Mouse (Mus musculus) myocyte (in vitro differentiated cells): Measurements from ENCODE around the gene Galr3. TPM values are rescaled to one million over a fixed set of nuclear protein-coding genes. Genes with fewer than 3 reads are reported as not detected.

Source experiments
- H3K27me3 ChIP-seq: one replicate; pipeline ENCODE4 v1.6.1; 2011; ENCODE audit not compliant: control insufficient read depth, insufficient read depth, insufficient read length
- H3K36me3 ChIP-seq: one replicate; pipeline ENCODE4 v1.6.1; 2011; ENCODE audit not compliant: control insufficient read depth, insufficient read depth
- H3K4me2 ChIP-seq: one replicate; pipeline ENCODE4 v1.6.1; 2011; ENCODE audit warnings: low read depth, control low read depth
- H3K4me3 ChIP-seq: one replicate; pipeline ENCODE4 v1.5.1; 2011; ENCODE audit warnings: mild to moderate bottlenecking, control low read depth, moderate library complexity
- H3K79me2 ChIP-seq: one replicate; pipeline ENCODE4 v1.6.1; 2011; ENCODE audit not compliant: control insufficient read depth, insufficient read depth
- H3ac ChIP-seq: one replicate; pipeline ENCODE4 v1.6.1; 2011; ENCODE audit not compliant: control insufficient read depth, insufficient read length
- CEBPB ChIP-seq: IDR thresholded peaks from 2 replicates; pipeline ENCODE4 v1.6.1; 2011; ENCODE audit warnings: mild to moderate bottlenecking, moderate library complexity; ENCODE audit not compliant: poor library complexity, insufficient read depth, severe bottlenecking
- E2F4 ChIP-seq: IDR thresholded peaks from one replicate; pipeline ENCODE4 v1.6.1; 2011; ENCODE audit warnings: mild to moderate bottlenecking, control low read depth, moderate library complexity; ENCODE audit not compliant: insufficient read depth
- MAX ChIP-seq: IDR thresholded peaks from one replicate; pipeline ENCODE4 v1.6.1; 2011; ENCODE audit warnings: low read depth, mild to moderate bottlenecking, control low read depth
- MYOD1 ChIP-seq, 3 experiments: IDR thresholded peaks; one replicate each; pipeline ENCODE4 v1.6.1; 2011; ENCODE audit warnings: control low read depth in 2 of 3, low read depth in 2 of 3, mild to moderate bottlenecking in 2 of 3, moderate library complexity in 1 of 3; ENCODE audit not compliant: insufficient read length in 2 of 3, control insufficient read depth in 1 of 3
- MYOG ChIP-seq, 3 experiments: IDR thresholded peaks; one replicate each; pipeline ENCODE4 v1.6.1; 2011; ENCODE audit warnings: control low read depth in 2 of 3, low read depth in 2 of 3, mild to moderate bottlenecking in 2 of 3; ENCODE audit not compliant: insufficient read length in 2 of 3, control insufficient read depth in 1 of 3, insufficient read depth in 1 of 3
- POLR2A ChIP-seq: IDR thresholded peaks from one replicate; pipeline ENCODE4 v1.6.1; 2011; ENCODE audit warnings: low read depth, mild to moderate bottlenecking, control low read depth, moderate library complexity; ENCODE audit not compliant: insufficient read length
- POLR2AphosphoS2 ChIP-seq: IDR thresholded peaks from one replicate; pipeline ENCODE4 v1.6.1; 2011; ENCODE audit warnings: low read depth, control low read depth; ENCODE audit not compliant: insufficient read length
- REST ChIP-seq: IDR thresholded peaks from one replicate; pipeline ENCODE4 v1.6.1; 2011; ENCODE audit warnings: mild to moderate bottlenecking, control low read depth, moderate library complexity; ENCODE audit not compliant: insufficient read depth, insufficient read length
- SRF ChIP-seq: IDR thresholded peaks from one replicate; pipeline ENCODE4 v1.6.1; 2011; ENCODE audit warnings: low read depth; ENCODE audit not compliant: control insufficient read depth, insufficient read length
- TCF12 ChIP-seq: IDR thresholded peaks from one replicate; pipeline ENCODE4 v1.6.1; 2011; ENCODE audit warnings: mild to moderate bottlenecking, control low read depth; ENCODE audit not compliant: poor library complexity, insufficient read depth, severe bottlenecking
- TCF3 ChIP-seq: IDR thresholded peaks from one replicate; pipeline ENCODE4 v1.6.1; 2011; ENCODE audit warnings: low read depth, control low read depth; ENCODE audit not compliant: insufficient read length
- USF1 ChIP-seq: IDR thresholded peaks from one replicate; pipeline ENCODE4 v1.6.1; 2011; ENCODE audit warnings: low read depth, mild to moderate bottlenecking, control low read depth, moderate library complexity
- polyA plus RNA-seq: library from polyadenylated mRNA; unstranded; fragments of >200 nt; fragmentation: generic; extraction: Trizol; gene quantifications from one replicate; pipeline ENCODE4 v1.2.1, GENCODE M21; 2012; ENCODE audit warnings: missing spikeins

The Galr3 gene
- polyA plus RNA-seq, 1 experiment: 0.44 TPM

DNA sequence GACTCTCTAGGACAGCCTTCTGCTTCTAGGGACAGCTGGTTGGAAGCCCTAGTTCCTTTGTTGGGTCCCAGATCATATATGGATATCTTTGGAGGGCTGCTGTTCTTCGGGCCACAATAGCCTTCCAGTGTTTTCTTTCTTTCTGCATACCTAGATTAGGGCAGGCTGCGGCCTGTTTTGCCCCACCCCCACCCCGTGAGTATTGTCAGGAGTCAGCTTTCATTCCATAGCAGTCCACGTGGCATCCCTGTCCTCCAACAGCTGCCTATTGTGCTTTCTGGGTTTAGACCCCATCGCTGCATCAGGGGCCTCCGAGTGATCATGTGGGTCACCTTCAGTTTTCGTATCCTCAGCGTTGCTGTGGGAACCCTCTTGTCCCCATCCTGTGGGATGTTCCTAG lies 43.3 kb upstream of the Galr3 start:
- Histone ChIP-seq H3K4me2 (no peak overlapping the region), H3K36me3 (no peaks in the 10 kb centered on the region), H3ac (no peak overlapping the region), H3K79me2 (no peaks in the 10 kb centered on the region), H3K4me3 (no peak overlapping the region), H3K27me3 (no peaks in the 10 kb centered on the region)
- TF ChIP-seq POLR2AphosphoS2 (no peak), MYOD1 (IDR thresholded peaks at IDR 0.05; ENCODE audit: control insufficient read depth in 1 of 3, insufficient read length in 2 of 3, low read depth in 2 of 3) (no peak), CEBPB (no peak), USF1 (no peak), MYOG (IDR thresholded peaks at IDR 0.05; ENCODE audit: control insufficient read depth in 1 of 3, insufficient read depth in 1 of 3, insufficient read length in 2 of 3, low read depth in 2 of 3) (no peak), TCF12 (no peak), MAX (no peak), E2F4 (no peak), SRF (no peak), TCF3 (no peak), REST (no peak), POLR2A (no peak)

DNA sequence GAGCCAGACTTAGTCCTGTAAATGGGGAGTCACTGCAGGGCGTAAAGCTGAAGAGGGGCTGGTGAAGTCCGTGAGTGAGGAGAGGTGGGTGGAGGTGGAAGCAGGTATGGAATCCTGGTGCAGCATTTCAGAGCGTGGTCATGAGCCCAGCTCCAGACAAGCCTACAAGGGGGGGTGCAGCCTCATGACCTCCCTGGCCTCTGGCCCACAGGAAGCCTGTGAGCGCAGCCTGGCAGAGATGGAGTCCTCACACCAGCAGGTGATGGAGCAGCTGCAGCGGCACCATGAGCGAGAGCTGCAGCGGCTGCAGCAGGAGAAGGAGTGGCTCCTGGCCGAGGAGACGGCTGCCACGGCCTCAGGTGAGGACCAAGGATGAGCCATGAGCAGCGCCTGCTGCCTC lies 42.1 kb upstream of the Galr3 start:
- no peaks in the 10 kb centered on the region for H3K27me3 ChIP-seq
- no peaks in the 10 kb centered on the region for H3K36me3 ChIP-seq
- no peaks in the 10 kb centered on the region for H3K79me2 ChIP-seq
- H3ac ChIP-seq: no peak overlapping the region
- H3K4me2 ChIP-seq: no peak overlapping the region
- TF ChIP-seq SRF (no peak), POLR2A (no peak), E2F4 (no peak), MAX (no peak), MYOD1 (IDR thresholded peaks at IDR 0.05; ENCODE audit: control insufficient read depth in 1 of 3, insufficient read length in 2 of 3, low read depth in 2 of 3) (no peak), REST (no peak), USF1 (no peak), MYOG (IDR thresholded peaks at IDR 0.05; ENCODE audit: control insufficient read depth in 1 of 3, insufficient read depth in 1 of 3, insufficient read length in 2 of 3, low read depth in 2 of 3) (no peak), CEBPB (no peak), TCF3 (no peak), POLR2AphosphoS2 (no peak), TCF12 (no peak)
- H3K4me3 ChIP-seq: no peak overlapping the region

DNA sequence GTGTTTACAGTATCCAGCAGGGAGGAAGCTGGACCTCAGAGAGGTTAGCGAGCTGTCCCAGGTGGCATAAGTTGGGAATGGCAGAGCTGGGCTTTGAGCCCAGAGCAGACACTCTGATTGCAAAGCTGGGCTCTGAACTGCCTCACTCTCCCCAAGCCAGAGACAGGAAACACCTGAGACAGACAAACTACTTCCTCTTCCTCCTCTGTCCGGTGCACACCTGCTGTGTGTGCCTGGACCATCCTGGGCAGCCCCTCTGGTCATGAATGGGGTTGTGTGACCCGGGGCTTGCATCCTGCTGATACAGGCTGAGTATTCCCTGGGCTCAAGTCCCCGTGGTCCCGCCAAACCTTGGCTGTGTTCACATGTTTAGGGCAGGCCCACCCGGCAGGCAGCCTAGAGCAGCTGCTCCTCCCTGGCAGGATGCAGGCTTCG lies 41.3 kb upstream of the Galr3 start:
- Histone ChIP-seq H3ac (no peak overlapping the region), H3K4me2 (no peak overlapping the region), H3K36me3 (no peaks in the 10 kb centered on the region), H3K4me3 (no peak overlapping the region), H3K27me3 (no peaks in the 10 kb centered on the region), H3K79me2 (no peaks in the 10 kb centered on the region)
- TF ChIP-seq POLR2AphosphoS2: peak; percentile 11
- TF ChIP-seq REST: no peak
- no peak for TF ChIP-seq POLR2A
- TF ChIP-seq E2F4: no peak
- no peak for TF ChIP-seq USF1

DNA sequence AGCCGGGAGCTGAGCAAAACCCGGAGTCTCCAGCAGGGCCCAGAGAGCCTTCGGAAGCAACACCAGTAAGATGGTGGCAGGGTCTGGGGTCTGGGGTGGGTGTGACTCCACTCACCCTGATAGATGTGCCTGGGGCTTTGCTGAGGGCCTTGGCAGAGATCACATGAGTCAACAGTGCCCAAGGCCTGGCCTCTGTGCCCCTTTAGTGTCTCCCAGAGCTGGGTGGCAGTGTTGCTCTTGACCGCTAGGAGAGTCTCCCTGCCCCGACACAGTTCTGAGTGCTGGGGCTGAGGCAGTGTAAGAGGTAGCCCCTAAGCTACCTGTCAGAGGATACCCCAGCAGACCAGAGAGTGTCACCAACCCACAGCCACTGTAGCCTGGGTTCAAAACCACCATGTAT lies 40.1 kb upstream of the Galr3 start:
- no peaks in the 10 kb centered on the region for H3K79me2 ChIP-seq
- H3K27me3 ChIP-seq: no peaks in the 10 kb centered on the region
- TF ChIP-seq REST: no peak
- no peak for TF ChIP-seq MAX
- TF ChIP-seq MYOD1 (IDR thresholded peaks at IDR 0.05; ENCODE audit: control insufficient read depth in 1 of 3, insufficient read length in 2 of 3, low read depth in 2 of 3): no peak
- no peak for TF ChIP-seq USF1
- H3K4me2 ChIP-seq: no peak overlapping the region
- H3K36me3 ChIP-seq: no peaks in the 10 kb centered on the region
- no peak overlapping the region for H3K4me3 ChIP-seq
- no peak overlapping the region for H3ac ChIP-seq

DNA sequence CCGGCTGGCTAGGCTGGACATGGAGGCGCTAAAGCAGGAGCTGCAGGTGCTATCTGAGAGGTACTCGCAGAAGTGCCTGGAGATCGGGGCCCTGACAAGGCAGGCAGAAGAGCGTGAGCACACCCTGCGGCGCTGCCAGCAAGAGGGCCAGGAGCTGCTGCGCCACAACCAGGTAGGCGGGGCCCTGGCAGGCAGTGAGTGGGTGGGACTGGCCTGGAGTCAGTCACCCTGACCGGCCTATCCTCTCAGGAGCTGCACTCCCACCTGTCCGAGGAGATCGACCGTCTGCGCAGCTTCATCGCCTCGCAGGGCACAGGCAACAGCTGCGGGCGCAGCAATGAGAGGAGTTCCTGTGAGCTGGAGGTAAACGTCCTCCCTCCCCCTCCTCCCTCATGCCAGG lies 39.6 kb upstream of the Galr3 start:
- no peak for TF ChIP-seq MAX
- TF ChIP-seq POLR2AphosphoS2: no peak
- no peak for TF ChIP-seq USF1
- no peak for TF ChIP-seq TCF3
- no peak for TF ChIP-seq SRF
- TF ChIP-seq REST: no peak
- TF ChIP-seq MYOD1 (IDR thresholded peaks at IDR 0.05; ENCODE audit: control insufficient read depth in 1 of 3, insufficient read length in 2 of 3, low read depth in 2 of 3): no peak
- no peak for TF ChIP-seq E2F4
- TF ChIP-seq MYOG (IDR thresholded peaks at IDR 0.05; ENCODE audit: control insufficient read depth in 1 of 3, insufficient read depth in 1 of 3, insufficient read length in 2 of 3, low read depth in 2 of 3): no peak
- Histone ChIP-seq H3K4me3 (no peak overlapping the region), H3K27me3 (no peaks in the 10 kb centered on the region), H3K36me3 (no peaks in the 10 kb centered on the region), H3K4me2 (no peak overlapping the region), H3ac (no peak overlapping the region), H3K79me2 (no peaks in the 10 kb centered on the region)
